Mouse (Mus musculus): ENCODE measurements around the gene Atp6v1g1.

- TF ChIP-seq NELFE (IDR thresholded peaks at IDR 0.05; ENCODE audit: low read depth, low read length) (no peak), EP300 (IDR thresholded peaks at IDR 0.05; ENCODE audit: low read length) (no peak), BHLHE40 (IDR thresholded peaks at IDR 0.05; ENCODE audit: low read depth, low read length) (no peak), USF1 (IDR thresholded peaks at IDR 0.05; ENCODE audit: low read depth, low read length) (no peak), CTCF (conservative IDR thresholded peaks at IDR 0.05 in 1 of 2, IDR thresholded peaks at IDR 0.05 in 1 of 2; ENCODE audit: low read depth in 2 of 2, low read length in 2 of 2) (no peak), ETS1 (conservative IDR thresholded peaks at IDR 0.05; ENCODE audit: low read depth, low read length) (no peak), RCOR1 (conservative IDR thresholded peaks at IDR 0.05; ENCODE audit: low read depth, low read length) (no peak), POLR2A (IDR thresholded peaks at IDR 0.05; ENCODE audit: low read depth, low read length) (no peak)
Observed at GRCm38 (mm10) chr4:63542209-63542608, 2.4 kb upstream of the Atp6v1g1 start.

Data from CH12.LX (cell line).